Mouse (Mus musculus) ES-Bruce4 (cell line): ENCODE data around the gene Ankrd12. TPM values are rescaled to one million over a fixed set of nuclear protein-coding genes. Genes with fewer than 3 reads are reported as not detected.

Experiments
- H3K27ac ChIP-seq: 2 replicates; pipeline ENCODE4 v1.5.1; 2012; ENCODE audit warnings: low read length, inconsistent platforms; ENCODE audit not compliant: insufficient read depth
- H3K27me3 ChIP-seq: 2 replicates; pipeline ENCODE4 v1.6.1; 2012; ENCODE audit warnings: mild to moderate bottlenecking, low read length, inconsistent platforms; ENCODE audit not compliant: control insufficient read depth, poor library complexity, insufficient read depth, severe bottlenecking
- H3K36me3 ChIP-seq: 2 replicates; pipeline ENCODE4 v1.6.1; 2012; ENCODE audit warnings: inconsistent platforms, mild to moderate bottlenecking, low read length, moderate library complexity; ENCODE audit not compliant: control insufficient read depth, poor library complexity, insufficient read depth, severe bottlenecking
- H3K4me1 ChIP-seq: one replicate; pipeline ENCODE4 v1.8.1; 2011; ENCODE audit warnings: low read length; ENCODE audit not compliant: control insufficient read depth, insufficient read depth
- H3K4me3 ChIP-seq: 2 replicates; pipeline ENCODE4 v1.5.1; 2011; ENCODE audit warnings: low read depth, mild to moderate bottlenecking, low read length
- H3K9ac ChIP-seq: 2 replicates; pipeline ENCODE4 v1.6.1; 2012; ENCODE audit warnings: low read depth, mild to moderate bottlenecking, inconsistent platforms; ENCODE audit not compliant: poor library complexity, severe bottlenecking
- H3K9me3 ChIP-seq: replicated peaks from 2 replicates; pipeline ENCODE4 v1.6.1; 2012; ENCODE audit warnings: mild to moderate bottlenecking, low read length, inconsistent platforms; ENCODE audit not compliant: control insufficient read depth, poor library complexity, insufficient read depth, severe bottlenecking
- CTCF ChIP-seq: IDR thresholded peaks from one replicate; pipeline ENCODE4 v1.8.1; 2011; ENCODE audit warnings: low read depth, low read length
- EP300 ChIP-seq: IDR thresholded peaks from 2 replicates; pipeline ENCODE4 v1.6.1; 2011; ENCODE audit warnings: low read depth, low read length; ENCODE audit not compliant: insufficient read depth
- POLR2A ChIP-seq: IDR thresholded peaks from one replicate; pipeline ENCODE4 v1.8.1; 2011; ENCODE audit warnings: low read length; ENCODE audit not compliant: insufficient read depth
- polyA plus RNA-seq: library from polyadenylated mRNA; stranded (reverse); fragments of >200 nt; gene quantifications from 2 replicates; pipeline ENCODE4 v1.2.4, GENCODE M21; 2011; ENCODE audit warnings: low read depth; ENCODE audit not compliant: missing spikeins, insufficient read depth, insufficient read length

Gene Ankrd12
- polyA plus RNA-seq, 1 experiment: 21.8 TPM

DNA sequence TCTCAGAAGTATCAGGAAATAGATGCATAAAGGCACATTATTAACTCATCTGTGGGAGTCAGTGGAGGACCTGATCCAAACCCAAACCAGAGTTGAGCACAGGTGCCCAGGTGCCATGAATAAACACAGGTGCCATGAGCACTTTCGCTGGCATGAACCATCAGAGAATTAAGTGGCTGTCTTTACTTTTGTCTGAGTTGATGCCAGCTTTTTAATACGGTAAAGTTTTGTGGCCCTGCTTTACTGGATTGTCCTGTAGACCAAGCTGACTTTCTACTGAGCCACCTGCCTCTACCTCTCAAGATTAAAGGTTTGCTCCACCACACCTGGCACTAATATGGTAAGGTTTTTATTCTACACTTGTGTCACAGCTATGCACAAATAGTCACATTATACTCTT lies 15.2 kb upstream of the Ankrd12 start:
- H3K4me1 ChIP-seq: peaks cover 1% of the 10 kb centered on the region
- H3K4me3 ChIP-seq: no peak overlapping the region
- H3K27ac ChIP-seq: no peak overlapping the region
- H3K9ac ChIP-seq: no peak overlapping the region
- TF ChIP-seq POLR2A (no peak), EP300 (no peak), CTCF (no peak)
- no peaks in the 10 kb centered on the region for H3K9me3 ChIP-seq
- H3K36me3 ChIP-seq: peaks cover 5% of the 10 kb centered on the region
- no peaks in the 10 kb centered on the region for H3K27me3 ChIP-seq

- Histone ChIP-seq H3K36me3 (peaks cover 9% of the 10 kb centered on the region), H3K27me3 (no peaks in the 10 kb centered on the region), H3K9ac (no peak overlapping the region), H3K4me3 (no peak overlapping the region), H3K4me1 (peaks cover 1% of the 10 kb centered on the region), H3K27ac (no peak overlapping the region), H3K9me3 (no peaks in the 10 kb centered on the region)
- TF ChIP-seq EP300: no peak
- no peak for TF ChIP-seq CTCF
- no peak for TF ChIP-seq POLR2A
Measured at GRCm38 (mm10) chr17:66091392-66091791, 14.5 kb upstream of the Ankrd12 start.

GRCm38 (mm10) chr17:66090251-66090650 lies 13.4 kb upstream of the Ankrd12 start:
- TF ChIP-seq CTCF: no peak
- Histone ChIP-seq H3K9ac (no peak overlapping the region), H3K27me3 (no peaks in the 10 kb centered on the region), H3K36me3 (peaks cover 13% of the 10 kb centered on the region), H3K4me1 (peaks cover 1% of the 10 kb centered on the region), H3K27ac (no peak overlapping the region), H3K9me3 (no peaks in the 10 kb centered on the region), H3K4me3 (no peak overlapping the region)

- no peak for TF ChIP-seq EP300
- no peak for TF ChIP-seq CTCF
- TF ChIP-seq POLR2A: no peak
- Histone ChIP-seq H3K4me1 (no peaks in the 10 kb centered on the region), H3K9me3 (no peaks in the 10 kb centered on the region), H3K4me3 (no peak overlapping the region), H3K36me3 (peaks cover 22% of the 10 kb centered on the region), H3K9ac (no peak overlapping the region), H3K27ac (no peak overlapping the region), H3K27me3 (no peaks in the 10 kb centered on the region)
Measured at GRCm38 (mm10) chr17:66085038-66085437, 8.1 kb upstream of the Ankrd12 start.

DNA sequence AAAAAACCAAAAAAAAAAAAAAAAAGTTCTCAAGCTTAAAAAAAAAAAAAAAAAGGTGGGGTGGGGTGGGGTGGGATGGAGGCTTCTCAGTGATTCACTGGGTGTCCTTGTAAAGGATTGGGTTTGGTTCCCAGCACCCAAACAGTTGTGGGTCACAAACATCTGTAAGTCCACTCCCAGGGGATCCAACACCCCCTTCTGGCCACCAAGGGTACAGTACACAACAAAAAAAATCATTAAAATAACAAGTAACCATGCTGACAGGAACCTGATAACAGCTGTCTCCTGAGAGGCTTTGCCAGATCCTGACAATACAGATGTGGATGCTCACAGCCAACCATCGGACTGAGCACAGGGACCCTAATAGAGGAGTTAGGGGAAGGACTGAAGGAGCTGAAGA lies 7.6 kb upstream of the Ankrd12 start:
- TF ChIP-seq POLR2A (no peak), CTCF (peak; percentile 3)
- peaks cover 23% of the 10 kb centered on the region for H3K36me3 ChIP-seq
- H3K9ac ChIP-seq: no peak overlapping the region
- H3K9me3 ChIP-seq: no peaks in the 10 kb centered on the region
- peak overlapping the region; percentile 19; the same call in 1 of the 2 replicates for H3K27ac ChIP-seq
- no peaks in the 10 kb centered on the region for H3K4me1 ChIP-seq
- no peaks in the 10 kb centered on the region for H3K27me3 ChIP-seq
- H3K4me3 ChIP-seq: no peak overlapping the region

DNA sequence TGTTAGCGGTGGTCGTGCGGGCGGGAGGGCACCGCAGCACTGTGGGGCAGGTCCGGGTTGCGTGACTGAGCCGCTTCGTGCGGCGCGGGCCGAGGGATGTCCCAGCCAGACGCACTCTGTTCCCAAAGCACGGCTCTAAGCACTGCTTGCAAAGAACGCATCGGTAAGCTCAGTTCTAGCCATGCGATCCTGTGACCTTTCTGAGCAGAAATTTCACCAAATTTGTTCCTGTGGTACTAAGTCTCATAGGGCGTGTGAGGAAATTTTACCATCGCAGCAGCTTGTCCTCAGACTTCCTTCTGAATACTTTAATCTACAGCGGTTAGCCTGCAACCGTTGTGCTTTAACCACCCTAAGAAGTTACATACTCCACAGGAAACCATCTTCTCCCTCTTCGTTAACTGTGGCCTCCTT lies 555 bp upstream of the Ankrd12 start:
- Histone ChIP-seq H3K4me3 (peak overlapping the region; percentile 99), H3K27me3 (peaks cover 3% of the 10 kb centered on the region; the same call in 1 of the 2 replicates), H3K9me3 (no peaks in the 10 kb centered on the region), H3K36me3 (peaks cover 15% of the 10 kb centered on the region), H3K9ac (peak overlapping the region; percentile 96), H3K4me1 (no peaks in the 10 kb centered on the region), H3K27ac (peak overlapping the region; percentile 63)
- TF ChIP-seq POLR2A: no peak
- no peak for TF ChIP-seq EP300
- no peak for TF ChIP-seq CTCF
